Mouse (Mus musculus): ENCODE results near the gene Dhx32. TPM values are rescaled to one million over a fixed set of nuclear protein-coding genes. Genes with fewer than 3 reads are reported as not detected.
A peak's percentile ranks its signal among the peaks of the same experiment; 100 is the strongest.

The Dhx32 gene
- 75.4 and 78.6 TPM in 2 replicates for polyA plus RNA-seq (2014; fragmentation: Nextera tagmentation; extraction: Ambion mirVana)

DNA sequence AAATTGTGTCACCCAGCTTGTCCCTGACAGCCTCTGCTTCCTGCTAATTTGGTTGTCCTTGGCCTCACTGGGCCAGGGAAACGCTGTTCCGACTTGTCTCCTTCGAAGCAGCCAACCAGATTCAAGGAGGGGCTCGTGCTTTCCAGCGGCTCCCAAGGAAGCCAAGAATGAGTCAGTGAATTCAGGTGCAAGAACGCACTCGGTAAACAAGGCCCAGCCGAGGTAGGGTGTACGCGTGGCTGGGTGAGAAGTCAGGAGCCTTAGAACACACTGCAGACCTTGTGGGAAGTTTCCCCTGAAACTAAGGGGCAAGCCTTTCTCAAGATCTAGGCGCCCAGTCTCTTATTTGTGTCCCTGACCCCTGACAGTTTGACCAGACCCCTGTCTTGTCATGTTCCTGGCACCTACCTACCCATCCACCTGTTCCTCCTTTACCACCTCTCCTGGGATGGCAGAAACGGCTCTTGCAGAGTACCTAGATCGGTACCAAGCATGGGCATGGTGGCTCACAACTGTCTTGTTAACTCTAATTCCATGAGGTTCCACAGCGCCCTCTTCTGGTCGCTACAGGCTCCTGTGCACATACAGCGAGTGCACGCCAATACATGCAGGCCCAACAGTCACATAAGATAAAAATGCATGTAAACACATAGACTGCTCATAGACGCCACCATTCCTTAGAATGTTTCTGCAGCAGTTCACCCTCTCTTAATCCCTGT lies at the start of gene Dhx32:
Gene Dhx32, minus strand, starts transcription at position 10 of the 719 bp plus-strand sequence.
- Histone ChIP-seq H3K9me3 (ENCODE audit: control insufficient read depth, low read length) (no peaks in the 10 kb centered on the region), H3K36me3 (ENCODE audit: control insufficient read depth, insufficient read depth, low read length) (no peaks in the 10 kb centered on the region), H3K4me1 (replicated peaks; ENCODE audit: control insufficient read depth, insufficient read depth, low read length) (no peaks in the 10 kb centered on the region; the same call in 1 of the 2 replicates), H3K4me3 (ENCODE audit: low read depth, low read length) (no peak within 1 kb of the TSS), H3K4me2 (ENCODE audit: low read depth, low read length, severe bottlenecking) (no peak within 1 kb of the TSS), H3K27ac (ENCODE audit: low read depth, low read length) (no peak within 1 kb of the TSS), H3K9ac (ENCODE audit: low read length) (no peak within 1 kb of the TSS), H3K27me3 (ENCODE audit: control insufficient read depth, insufficient read depth, low read length) (no peaks in the 10 kb centered on the region)
- DNase-seq (ENCODE audit: low spot score) = peak; percentile 88
- peak; percentile 66 for ATAC-seq (replicated peaks; ENCODE audit: low FRiP score)
- 19% methylated on average over 18 of the region's 18 CpGs for WGBS

- no peak overlapping the region for H3K4me3 ChIP-seq (ENCODE audit: low read depth, low read length)
- DNase-seq (ENCODE audit: low spot score) = no peak
- 82% methylated on average over 7 of the region's 7 CpGs for WGBS
- H3K4me1 ChIP-seq (replicated peaks; ENCODE audit: control insufficient read depth, insufficient read depth, low read length) = no peaks in the 10 kb centered on the region
- H3K27ac ChIP-seq (ENCODE audit: low read depth, low read length) = no peak overlapping the region
- no peaks in the 10 kb centered on the region for H3K27me3 ChIP-seq (ENCODE audit: control insufficient read depth, insufficient read depth, low read length)
- H3K9ac ChIP-seq (ENCODE audit: low read length) = no peak overlapping the region
- H3K36me3 ChIP-seq (ENCODE audit: control insufficient read depth, insufficient read depth, low read length) = no peaks in the 10 kb centered on the region
- no peaks in the 10 kb centered on the region for H3K9me3 ChIP-seq (ENCODE audit: control insufficient read depth, low read length)
- ATAC-seq (replicated peaks; ENCODE audit: low FRiP score) = no peak
- H3K4me2 ChIP-seq (ENCODE audit: low read depth, low read length, severe bottlenecking) = no peak overlapping the region
Observed at GRCm38 (mm10) chr7:133829579-133829978, 47.1 kb upstream of the Dhx32 start.

DNA sequence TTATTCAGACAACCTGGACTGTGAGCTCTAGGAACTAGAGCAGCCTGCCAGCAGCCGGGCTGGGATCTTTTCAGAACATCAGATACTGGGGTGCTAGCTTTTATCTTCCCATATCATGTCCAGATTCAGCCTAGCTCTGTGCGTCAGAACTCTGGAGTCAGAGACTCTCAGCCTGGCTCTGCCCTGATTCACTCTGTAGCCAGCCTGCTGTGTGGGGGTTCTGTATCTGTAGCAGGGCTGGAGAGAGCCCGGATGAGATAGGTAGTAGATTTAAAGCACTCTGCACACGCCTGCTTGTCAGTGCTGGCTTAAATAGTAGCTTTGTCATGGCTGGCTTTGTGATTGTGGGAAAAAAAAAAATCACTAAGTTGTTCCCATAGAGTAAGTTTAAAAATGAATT lies 46.0 kb upstream of the Dhx32 start:
- no peaks in the 10 kb centered on the region for H3K27me3 ChIP-seq (ENCODE audit: control insufficient read depth, insufficient read depth, low read length)
- no peak overlapping the region for H3K4me3 ChIP-seq (ENCODE audit: low read depth, low read length)
- WGBS = 45% methylated on average over 4 of the region's 4 CpGs
- no peak overlapping the region for H3K27ac ChIP-seq (ENCODE audit: low read depth, low read length)
- no peak overlapping the region for H3K4me2 ChIP-seq (ENCODE audit: low read depth, low read length, severe bottlenecking)
- no peaks in the 10 kb centered on the region for H3K4me1 ChIP-seq (replicated peaks; ENCODE audit: control insufficient read depth, insufficient read depth, low read length)
- no peak for ATAC-seq (replicated peaks; ENCODE audit: low FRiP score)
- H3K9ac ChIP-seq (ENCODE audit: low read length) = no peak overlapping the region
- H3K36me3 ChIP-seq (ENCODE audit: control insufficient read depth, insufficient read depth, low read length) = no peaks in the 10 kb centered on the region
- H3K9me3 ChIP-seq (ENCODE audit: control insufficient read depth, low read length) = no peaks in the 10 kb centered on the region
- DNase-seq (ENCODE audit: low spot score) = no peak

DNA sequence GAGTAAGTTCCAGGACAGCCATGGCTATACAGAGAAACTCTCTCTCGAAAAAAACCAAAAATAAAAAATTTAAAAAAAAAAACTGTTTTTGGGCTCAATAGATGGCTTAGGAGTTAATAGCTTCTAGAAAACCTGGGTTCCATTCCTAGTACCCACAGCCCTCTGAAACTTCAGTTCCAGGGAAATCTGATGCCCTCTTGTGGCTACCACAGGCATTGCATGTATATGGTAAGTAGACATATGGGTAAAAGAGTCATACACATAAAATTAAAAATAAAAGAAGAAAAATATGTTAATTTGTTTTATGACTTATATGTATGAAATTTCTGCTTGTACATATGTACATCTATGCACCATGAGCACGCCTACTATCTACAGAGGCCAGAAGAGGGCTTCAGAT lies 42.1 kb upstream of the Dhx32 start:
- H3K27ac ChIP-seq (ENCODE audit: low read depth, low read length) = no peak overlapping the region
- DNase-seq (ENCODE audit: low spot score) (no peak), ATAC-seq (replicated peaks; ENCODE audit: low FRiP score) (no peak)
- no peaks in the 10 kb centered on the region for H3K9me3 ChIP-seq (ENCODE audit: control insufficient read depth, low read length)
- H3K4me3 ChIP-seq (ENCODE audit: low read depth, low read length) = no peak overlapping the region
- H3K4me1 ChIP-seq (replicated peaks; ENCODE audit: control insufficient read depth, insufficient read depth, low read length) = no peaks in the 10 kb centered on the region
- WGBS = 92% methylated on average over 2 of the region's 2 CpGs
- no peak overlapping the region for H3K9ac ChIP-seq (ENCODE audit: low read length)
- H3K36me3 ChIP-seq (ENCODE audit: control insufficient read depth, insufficient read depth, low read length) = no peaks in the 10 kb centered on the region
- no peaks in the 10 kb centered on the region for H3K27me3 ChIP-seq (ENCODE audit: control insufficient read depth, insufficient read depth, low read length)
- H3K4me2 ChIP-seq (ENCODE audit: low read depth, low read length, severe bottlenecking) = no peak overlapping the region

- Histone ChIP-seq H3K9me3 (ENCODE audit: control insufficient read depth, low read length) (no peaks in the 10 kb centered on the region), H3K4me1 (replicated peaks; ENCODE audit: control insufficient read depth, insufficient read depth, low read length) (no peaks in the 10 kb centered on the region), H3K4me3 (ENCODE audit: low read depth, low read length) (no peak overlapping the region), H3K36me3 (ENCODE audit: control insufficient read depth, insufficient read depth, low read length) (no peaks in the 10 kb centered on the region), H3K27ac (ENCODE audit: low read depth, low read length) (no peak overlapping the region), H3K27me3 (ENCODE audit: control insufficient read depth, insufficient read depth, low read length) (no peaks in the 10 kb centered on the region), H3K9ac (ENCODE audit: low read length) (no peak overlapping the region), H3K4me2 (ENCODE audit: low read depth, low read length, severe bottlenecking) (no peak overlapping the region)
- DNase-seq (ENCODE audit: low spot score) (no peak), ATAC-seq (replicated peaks; ENCODE audit: low FRiP score) (no peak)
- WGBS = 86% methylated on average over 6 of the region's 6 CpGs
Observed at GRCm38 (mm10) chr7:133823751-133824150, 41.2 kb upstream of the Dhx32 start.

DNA sequence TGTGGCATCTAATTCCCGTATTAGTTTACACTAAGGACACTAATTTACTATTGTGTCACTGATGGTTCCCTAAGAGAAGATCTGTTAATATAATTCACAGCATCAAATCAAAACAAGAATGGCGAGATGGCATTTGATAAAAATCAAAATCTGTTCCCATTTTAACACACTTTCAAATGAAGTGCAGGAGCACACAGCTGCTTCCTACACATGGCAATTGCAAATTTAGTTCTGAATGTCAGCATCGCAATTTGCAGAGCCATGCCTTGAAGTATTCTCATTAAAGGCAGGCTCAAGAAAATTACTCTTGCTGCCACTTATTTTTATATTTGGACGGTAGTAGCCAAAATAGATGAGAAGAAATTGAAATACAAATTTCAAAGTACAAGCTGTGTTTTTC lies 30.8 kb upstream of the Dhx32 start:
- H3K9ac ChIP-seq (ENCODE audit: low read length) = no peak overlapping the region
- no peak for DNase-seq (ENCODE audit: low spot score)
- no peak overlapping the region for H3K4me2 ChIP-seq (ENCODE audit: low read depth, low read length, severe bottlenecking)
- ATAC-seq (replicated peaks; ENCODE audit: low FRiP score) = no peak
- no peaks in the 10 kb centered on the region for H3K9me3 ChIP-seq (ENCODE audit: control insufficient read depth, low read length)
- no peak overlapping the region for H3K4me3 ChIP-seq (ENCODE audit: low read depth, low read length)
- H3K27ac ChIP-seq (ENCODE audit: low read depth, low read length) = no peak overlapping the region
- no peaks in the 10 kb centered on the region for H3K27me3 ChIP-seq (ENCODE audit: control insufficient read depth, insufficient read depth, low read length)
- H3K36me3 ChIP-seq (ENCODE audit: control insufficient read depth, insufficient read depth, low read length) = no peaks in the 10 kb centered on the region
- WGBS = 90% methylated on average over 4 of the region's 4 CpGs
- H3K4me1 ChIP-seq (replicated peaks; ENCODE audit: control insufficient read depth, insufficient read depth, low read length) = no peaks in the 10 kb centered on the region

DNA sequence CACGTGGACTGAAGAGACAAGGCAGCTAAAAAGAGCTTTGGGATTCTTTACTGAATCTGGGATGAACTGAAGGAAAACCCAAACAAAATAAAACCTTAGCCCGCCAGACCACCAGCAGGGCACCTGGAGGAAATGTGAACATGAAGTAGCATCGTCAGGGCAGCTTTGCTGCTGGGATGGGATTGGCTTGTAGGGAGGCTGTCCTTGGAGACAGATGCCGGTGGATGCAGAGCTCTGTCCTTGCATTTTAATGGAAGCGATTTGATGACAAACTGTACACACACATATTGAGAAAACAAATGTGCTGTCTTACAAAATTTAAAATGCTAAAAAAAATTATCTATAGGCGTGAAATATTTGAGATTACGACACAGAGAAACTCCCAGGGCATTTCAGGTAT lies 30.4 kb upstream of the Dhx32 start:
- ATAC-seq (replicated peaks; ENCODE audit: low FRiP score) (no peak), DNase-seq (ENCODE audit: low spot score) (no peak)
- no peaks in the 10 kb centered on the region for H3K4me1 ChIP-seq (replicated peaks; ENCODE audit: control insufficient read depth, insufficient read depth, low read length)
- no peaks in the 10 kb centered on the region for H3K36me3 ChIP-seq (ENCODE audit: control insufficient read depth, insufficient read depth, low read length)
- no peaks in the 10 kb centered on the region for H3K9me3 ChIP-seq (ENCODE audit: control insufficient read depth, low read length)
- WGBS = 80% methylated on average over 7 of the region's 7 CpGs
- no peak overlapping the region for H3K4me2 ChIP-seq (ENCODE audit: low read depth, low read length, severe bottlenecking)
- H3K27me3 ChIP-seq (ENCODE audit: control insufficient read depth, insufficient read depth, low read length) = no peaks in the 10 kb centered on the region
- no peak overlapping the region for H3K4me3 ChIP-seq (ENCODE audit: low read depth, low read length)
- no peak overlapping the region for H3K9ac ChIP-seq (ENCODE audit: low read length)
- no peak overlapping the region for H3K27ac ChIP-seq (ENCODE audit: low read depth, low read length)

DNA sequence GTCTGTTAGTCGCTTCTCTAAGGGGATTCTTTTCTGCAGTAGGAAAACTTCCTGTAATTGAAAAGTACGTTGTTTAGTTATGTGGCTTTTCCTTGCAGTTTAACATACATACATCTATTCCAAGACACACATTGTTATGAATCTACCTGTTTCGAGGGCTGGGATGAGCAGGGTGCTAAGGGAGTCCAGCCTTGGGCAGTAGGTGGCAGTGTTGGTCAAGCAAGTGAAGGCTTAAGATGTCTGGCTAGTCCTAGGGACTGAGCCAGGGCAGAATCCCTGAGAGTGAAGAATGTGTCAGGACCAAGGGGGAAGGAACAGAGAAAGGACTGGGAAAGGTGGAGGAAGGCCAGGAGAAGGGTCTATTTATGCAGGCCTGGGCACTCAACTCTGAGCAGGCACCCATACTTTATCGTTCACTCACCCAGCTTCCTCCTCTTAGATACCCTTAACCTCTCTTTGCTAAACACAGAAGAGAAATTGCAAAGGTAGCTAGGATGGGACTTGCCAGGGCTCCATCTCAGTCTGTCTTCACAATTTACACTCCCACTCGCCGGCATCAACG lies 23.2 kb upstream of the Dhx32 start:
- WGBS = 62% methylated on average over 7 of the region's 7 CpGs
- H3K9me3 ChIP-seq (ENCODE audit: control insufficient read depth, low read length) = no peaks in the 10 kb centered on the region
- no peak for ATAC-seq (replicated peaks; ENCODE audit: low FRiP score)
- no peak overlapping the region for H3K4me3 ChIP-seq (ENCODE audit: low read depth, low read length)
- H3K4me2 ChIP-seq (ENCODE audit: low read depth, low read length, severe bottlenecking) = no peak overlapping the region
- H3K36me3 ChIP-seq (ENCODE audit: control insufficient read depth, insufficient read depth, low read length) = no peaks in the 10 kb centered on the region
- H3K27me3 ChIP-seq (ENCODE audit: control insufficient read depth, insufficient read depth, low read length) = no peaks in the 10 kb centered on the region
- no peaks in the 10 kb centered on the region for H3K4me1 ChIP-seq (replicated peaks; ENCODE audit: control insufficient read depth, insufficient read depth, low read length)
- DNase-seq (ENCODE audit: low spot score) = peak; percentile 72
- H3K9ac ChIP-seq (ENCODE audit: low read length) = no peak overlapping the region
- H3K27ac ChIP-seq (ENCODE audit: low read depth, low read length) = no peak overlapping the region

DNA sequence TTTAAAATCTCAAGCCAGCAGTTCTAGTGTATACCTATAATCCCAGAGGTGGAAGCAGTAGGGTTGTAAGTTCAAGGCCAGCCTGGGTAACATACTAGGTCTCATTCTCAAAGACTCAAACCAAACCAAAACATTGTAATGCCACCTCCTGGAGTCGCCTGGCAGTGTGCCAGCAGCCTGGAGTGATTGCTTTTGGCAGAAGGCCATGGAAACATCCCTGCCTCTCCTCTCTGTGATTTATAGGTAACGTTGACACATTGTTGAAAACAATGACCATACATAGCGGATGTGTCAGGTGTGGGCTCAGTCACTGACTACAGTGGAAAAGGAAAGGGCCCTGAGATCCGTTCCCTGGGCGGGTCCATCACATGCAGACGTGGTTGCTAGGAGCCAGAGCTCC lies 19.3 kb upstream of the Dhx32 start:
- 74% methylated on average over 6 of the region's 6 CpGs for WGBS
- no peaks in the 10 kb centered on the region for H3K9me3 ChIP-seq (ENCODE audit: control insufficient read depth, low read length)
- no peak overlapping the region for H3K27ac ChIP-seq (ENCODE audit: low read depth, low read length)
- H3K4me1 ChIP-seq (replicated peaks; ENCODE audit: control insufficient read depth, insufficient read depth, low read length) = no peaks in the 10 kb centered on the region
- no peak overlapping the region for H3K4me3 ChIP-seq (ENCODE audit: low read depth, low read length)
- no peaks in the 10 kb centered on the region for H3K27me3 ChIP-seq (ENCODE audit: control insufficient read depth, insufficient read depth, low read length)
- H3K36me3 ChIP-seq (ENCODE audit: control insufficient read depth, insufficient read depth, low read length) = no peaks in the 10 kb centered on the region
- H3K4me2 ChIP-seq (ENCODE audit: low read depth, low read length, severe bottlenecking) = no peak overlapping the region
- ATAC-seq (replicated peaks; ENCODE audit: low FRiP score) = no peak
- no peak for DNase-seq (ENCODE audit: low spot score)
- no peak overlapping the region for H3K9ac ChIP-seq (ENCODE audit: low read length)

All from forebrain, embryonic 11.5 days (tissue).